Mouse (Mus musculus) limb, embryonic 11.5 days (tissue): ENCODE measurements at regions not wholly inside any gene's neighbourhood (a gene's known extent, or its start where the extent isn't known, plus 50 kb on each side); places are given as distances from the start of the nearest gene placed in this dataset.

Experiments
- ATAC-seq: fragments of 200-750 bp; cut with Nextera tagmentation; 2 replicates; pipeline ENCODE4 v1.8.0; 2017; ENCODE audit warnings: low read depth; ENCODE audit not compliant: insufficient number of reproducible peaks, low FRiP score, low TSS enrichment
- DNase-seq: peaks from one replicate; pipeline ENCODE4 v3.0.0-alpha.2; 2015; ENCODE audit warnings: low spot score
- H3K27ac ChIP-seq: fragments of 300-500 bp; sonication (generic); replicated peaks from 2 replicates; pipeline ENCODE4 v1.5.1; 2014; ENCODE audit warnings: low read depth, mild to moderate bottlenecking, low read length
- H3K27me3 ChIP-seq: fragments of 300-500 bp; sonication (generic); 2 replicates; pipeline ENCODE4 v1.6.1; 2014; ENCODE audit warnings: mild to moderate bottlenecking, low read length, mixed read lengths; ENCODE audit not compliant: control insufficient read depth, insufficient read depth
- H3K36me3 ChIP-seq: fragments of 300-500 bp; sonication (generic); 2 replicates; pipeline ENCODE4 v1.6.1; 2014; ENCODE audit warnings: mild to moderate bottlenecking, low read length, moderate library complexity, mixed read lengths; ENCODE audit not compliant: control insufficient read depth, insufficient read depth
- H3K4me1 ChIP-seq: fragments of 300-500 bp; sonication (generic); 2 replicates; pipeline ENCODE4 v1.6.1; 2014; ENCODE audit warnings: low read length, mixed read lengths; ENCODE audit not compliant: control insufficient read depth, insufficient read depth
- H3K4me2 ChIP-seq: fragments of 300-500 bp; sonication (generic); 2 replicates; pipeline ENCODE4 v1.6.1; 2014; ENCODE audit warnings: low read depth, mild to moderate bottlenecking, moderate library complexity; ENCODE audit not compliant: severe bottlenecking
- H3K4me3 ChIP-seq: fragments of 300-500 bp; sonication (generic); 2 replicates; pipeline ENCODE4 v1.5.1; 2014; ENCODE audit warnings: low read depth, low read length
- H3K9ac ChIP-seq: fragments of 300-500 bp; sonication (generic); 2 replicates; pipeline ENCODE4 v1.6.1; 2014; ENCODE audit warnings: mild to moderate bottlenecking, low read length
- H3K9me3 ChIP-seq: fragments of 300-500 bp; sonication (generic); 2 replicates; pipeline ENCODE4 v1.6.1; 2016; ENCODE audit warnings: low read length; ENCODE audit not compliant: control insufficient read depth
- WGBS: fragments of 180-500 bp; shearing (Covaris S2); extraction: QIAGEN DNeasy Blood & Tissue Kit; methylation state at CpG from one replicate; pipeline ENCODE4 v1.1.7; 2014; 5-methylcytosine and 5-hydroxymethylcytosine counted together

DNA sequence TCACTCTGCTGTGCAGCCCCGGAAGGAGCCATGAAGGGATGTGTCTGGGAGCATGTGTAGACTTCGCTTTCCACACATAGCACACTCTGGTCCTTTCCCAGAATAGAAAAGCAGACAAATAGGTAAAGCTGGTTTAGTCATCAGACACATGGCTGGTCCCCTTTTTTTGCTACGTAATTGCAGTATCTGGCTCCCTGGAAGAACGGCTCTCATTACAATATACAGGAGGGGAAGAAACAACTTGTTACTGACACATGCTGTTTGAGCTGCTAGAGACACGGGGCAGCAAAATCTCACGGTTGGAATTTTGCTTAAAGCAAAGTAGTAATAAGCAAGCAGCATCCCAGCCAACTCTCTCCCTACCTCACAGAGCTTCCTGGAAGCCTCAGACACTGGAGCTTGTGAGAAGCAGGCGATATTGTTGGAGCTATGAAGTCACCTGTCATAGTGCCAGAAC is 144.4 kb downstream of the Rpl14 start:
- Histone ChIP-seq H3K4me3 (no peak overlapping the region), H3K27me3 (no peaks in the 10 kb centered on the region), H3K36me3 (no peaks in the 10 kb centered on the region), H3K9me3 (no peaks in the 10 kb centered on the region), H3K27ac (no peak overlapping the region), H3K9ac (no peak overlapping the region), H3K4me2 (no peak overlapping the region), H3K4me1 (no peaks in the 10 kb centered on the region)
- 79% methylated on average over 7 of the region's 7 CpGs for WGBS
- DNase-seq (no peak), ATAC-seq (no peak)

DNA sequence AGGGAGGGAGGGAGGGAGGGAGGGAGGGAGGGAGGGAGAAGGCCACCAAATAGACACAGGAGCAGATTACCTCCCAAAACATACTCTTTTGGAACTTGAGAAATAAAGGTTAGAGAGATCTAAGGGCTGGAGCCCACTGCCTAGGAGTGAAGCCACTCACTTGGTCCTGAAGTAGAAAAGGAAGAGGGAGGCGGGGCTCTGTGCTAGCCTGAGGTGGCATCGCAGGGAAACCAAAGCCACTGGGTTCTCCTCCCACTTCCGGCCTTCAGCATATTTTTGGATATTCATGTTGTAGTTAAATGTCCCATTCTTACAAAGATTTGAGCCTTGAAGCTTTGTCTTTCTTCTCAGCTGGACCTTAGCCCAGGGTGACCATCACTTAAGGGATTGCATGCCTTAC is 147.6 kb downstream of the Rpl14 start:
- no peak overlapping the region for H3K27ac ChIP-seq
- no peak overlapping the region for H3K4me2 ChIP-seq
- no peaks in the 10 kb centered on the region for H3K4me1 ChIP-seq
- no peaks in the 10 kb centered on the region for H3K36me3 ChIP-seq
- DNase-seq = no peak
- 77% methylated on average over 3 of the region's 3 CpGs for WGBS
- no peak overlapping the region for H3K9ac ChIP-seq
- H3K4me3 ChIP-seq = no peak overlapping the region
- H3K27me3 ChIP-seq = no peaks in the 10 kb centered on the region
- ATAC-seq = no peak
- no peaks in the 10 kb centered on the region for H3K9me3 ChIP-seq

DNA sequence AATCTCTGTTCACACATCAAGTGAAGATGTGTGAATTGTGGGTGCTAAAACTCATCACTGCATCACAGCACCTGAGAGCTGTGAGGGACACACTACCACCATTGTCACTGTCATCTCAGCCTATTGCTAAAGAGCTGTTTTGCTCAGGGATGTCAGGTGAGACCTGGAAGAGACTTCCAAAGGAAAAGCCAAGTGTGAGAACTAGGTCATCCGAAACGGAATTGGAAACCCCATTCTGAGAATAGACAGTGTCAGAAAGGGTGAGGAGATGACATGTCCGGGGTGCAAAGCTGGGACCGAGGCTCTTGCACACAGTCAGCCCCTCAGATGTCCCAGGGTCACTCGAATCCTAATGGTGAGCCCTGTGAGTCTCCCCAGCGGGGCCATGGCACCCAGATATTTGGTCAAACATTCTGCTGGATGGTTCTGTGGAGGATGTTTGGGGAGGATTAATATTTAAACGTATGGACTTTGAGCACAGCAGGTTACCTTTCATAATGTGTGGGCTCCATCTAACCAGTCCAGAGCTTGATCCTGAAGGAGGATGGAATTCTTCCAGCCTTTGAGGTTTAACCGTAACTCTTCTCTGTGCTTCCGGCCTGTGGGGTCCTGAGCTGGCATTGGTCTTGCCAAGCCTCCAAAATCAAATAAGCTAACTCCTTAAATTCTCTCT is 150.3 kb downstream of the Rpl14 start:
- H3K27me3 ChIP-seq = no peaks in the 10 kb centered on the region
- H3K9me3 ChIP-seq = no peaks in the 10 kb centered on the region
- no peak overlapping the region for H3K9ac ChIP-seq
- no peak for ATAC-seq
- WGBS = 89% methylated on average over 9 of the region's 9 CpGs
- DNase-seq = no peak
- H3K4me2 ChIP-seq = no peak overlapping the region
- no peaks in the 10 kb centered on the region for H3K4me1 ChIP-seq
- no peaks in the 10 kb centered on the region for H3K36me3 ChIP-seq
- H3K27ac ChIP-seq = no peak overlapping the region
- H3K4me3 ChIP-seq = no peak overlapping the region

DNA sequence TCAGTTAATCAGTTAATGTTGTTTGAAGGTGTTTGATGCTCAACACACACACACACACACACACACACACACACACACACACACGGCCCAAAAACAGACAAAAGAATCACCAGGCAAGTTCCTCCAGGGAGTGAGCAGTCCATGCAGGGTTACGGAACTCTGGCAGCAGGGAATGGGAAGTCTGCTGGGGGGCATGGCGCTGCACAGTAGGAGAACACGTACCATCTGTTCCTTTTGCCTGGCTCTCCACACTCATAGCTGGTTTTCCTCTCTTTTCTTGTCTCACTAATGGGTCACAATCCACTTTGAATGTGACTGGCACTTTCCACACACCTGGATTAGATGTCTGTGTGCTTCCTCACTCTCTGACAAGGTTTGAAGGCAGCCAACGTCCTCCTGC is 151.8 kb downstream of the Rpl14 start:
- Histone ChIP-seq H3K27me3 (no peaks in the 10 kb centered on the region), H3K9me3 (no peaks in the 10 kb centered on the region), H3K36me3 (no peaks in the 10 kb centered on the region), H3K4me3 (no peak overlapping the region), H3K4me2 (no peak overlapping the region), H3K27ac (no peak overlapping the region), H3K9ac (no peak overlapping the region), H3K4me1 (no peaks in the 10 kb centered on the region)
- ATAC-seq = no peak
- WGBS = 86% methylated on average over 5 of the region's 5 CpGs
- no peak for DNase-seq

DNA sequence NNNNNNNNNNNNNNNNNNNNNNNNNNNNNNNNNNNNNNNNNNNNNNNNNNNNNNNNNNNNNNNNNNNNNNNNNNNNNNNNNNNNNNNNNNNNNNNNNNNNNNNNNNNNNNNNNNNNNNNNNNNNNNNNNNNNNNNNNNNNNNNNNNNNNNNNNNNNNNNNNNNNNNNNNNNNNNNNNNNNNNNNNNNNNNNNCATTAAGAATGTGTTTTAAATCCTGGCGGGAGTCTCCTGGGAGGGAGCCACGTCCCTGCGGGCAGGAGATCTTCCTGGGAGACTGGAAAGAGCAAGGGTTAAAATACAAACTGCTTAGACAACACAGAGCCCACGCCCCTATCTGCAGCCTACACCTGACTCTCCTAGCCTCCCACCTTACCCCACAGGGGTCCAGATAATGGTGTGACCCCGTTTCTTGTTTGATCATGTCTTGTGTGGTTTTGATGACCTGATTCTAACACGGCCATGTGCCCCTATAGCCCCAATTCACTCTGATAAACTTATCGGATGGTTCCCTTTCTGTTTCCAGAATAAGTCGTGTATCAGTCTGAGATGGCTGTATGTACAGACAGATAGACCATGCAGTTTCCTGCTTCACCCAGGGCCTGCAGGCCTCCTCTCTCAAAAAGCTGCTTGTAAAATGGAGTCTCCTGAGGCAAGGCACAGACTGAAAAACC is 160.8 kb downstream of the Rpl14 start:
- Histone ChIP-seq H3K9ac (no peak overlapping the region), H3K27me3 (no peaks in the 10 kb centered on the region), H3K27ac (0 out of 2 replicates have a peak overlapping the region, but pooled peaks have one; percentile 1), H3K36me3 (no peaks in the 10 kb centered on the region), H3K4me2 (peak overlapping the region; percentile 3), H3K4me3 (no peak overlapping the region), H3K9me3 (no peaks in the 10 kb centered on the region; the same call in 1 of the 2 replicates), H3K4me1 (peaks cover 23% of the 10 kb centered on the region)
- ATAC-seq (no peak), DNase-seq (peak; percentile 32)
- WGBS = 31% methylated on average over 8 of the region's 8 CpGs

DNA sequence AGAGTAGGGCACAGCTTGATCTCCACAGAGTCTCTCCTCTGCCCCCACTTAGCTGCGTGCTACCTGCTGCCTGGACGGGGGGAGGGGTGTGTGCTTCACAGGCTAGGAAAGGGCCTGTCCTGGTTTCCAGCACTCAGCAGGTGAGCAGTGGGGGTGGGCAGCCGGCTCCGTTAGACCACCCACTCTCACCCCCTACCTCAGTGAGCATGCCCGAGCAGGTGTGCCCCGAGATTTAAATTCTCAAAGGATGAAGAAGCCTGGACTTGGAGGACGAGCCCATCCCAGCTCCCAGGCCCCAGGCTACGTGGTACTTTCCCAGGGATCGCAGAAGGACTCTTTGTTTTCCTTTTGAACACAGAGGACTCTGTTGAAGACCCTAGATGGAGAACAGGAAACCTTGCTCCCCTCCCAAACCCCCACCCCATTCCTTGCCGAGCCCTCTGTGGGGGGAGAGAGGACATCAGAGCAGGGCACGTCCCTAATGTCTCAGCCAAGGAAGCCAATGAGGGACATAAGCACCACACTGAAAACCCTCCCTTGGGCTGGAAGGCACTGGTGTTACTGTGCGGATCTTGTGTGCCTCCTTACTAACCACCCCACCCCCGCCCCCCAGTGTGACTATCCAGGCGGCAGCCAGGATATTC is 161.5 kb downstream of the Rpl14 start:
- ATAC-seq = peak; percentile 37

DNA sequence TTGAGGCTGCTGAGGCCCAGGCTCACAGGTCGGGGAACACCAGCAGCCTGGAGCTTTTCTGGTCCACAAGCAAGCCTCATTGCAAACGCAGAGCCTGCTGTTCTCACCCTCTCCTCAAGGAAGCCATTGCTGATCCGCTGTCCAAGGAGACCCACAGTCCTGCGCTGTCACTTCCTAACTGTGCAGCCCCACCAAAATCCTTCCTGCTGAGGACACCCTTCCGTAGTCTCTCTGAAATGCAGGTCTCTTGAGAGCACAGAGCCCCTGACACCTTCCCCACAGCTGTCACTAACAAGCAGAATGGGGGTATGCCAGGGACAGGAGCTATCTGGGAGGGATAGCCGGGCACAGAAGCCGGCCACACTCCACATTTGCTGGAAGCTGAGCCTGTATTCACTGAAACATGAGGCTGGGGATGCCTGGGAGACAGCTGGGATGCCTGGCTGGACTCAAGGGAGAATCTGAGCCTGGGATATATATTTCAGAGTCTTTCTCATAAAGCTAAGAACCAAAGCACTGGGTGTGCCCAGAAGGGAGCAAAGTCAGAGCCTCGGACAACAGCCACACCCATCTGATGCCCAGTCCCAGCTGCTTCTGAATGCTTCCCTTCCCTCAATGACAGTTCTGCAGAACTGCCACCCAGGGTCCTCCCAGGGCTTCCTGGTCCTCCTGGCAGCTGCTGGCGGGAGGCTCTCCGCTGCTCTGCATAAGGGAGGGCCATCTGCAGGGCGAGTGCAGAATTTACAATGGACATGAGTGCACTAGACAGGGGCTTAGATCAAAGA is 162.6 kb downstream of the Rpl14 start:
- peak; percentile 54 for DNase-seq
- no peaks in the 10 kb centered on the region for H3K27me3 ChIP-seq
- WGBS = 40% methylated on average over 11 of the region's 11 CpGs
- H3K4me3 ChIP-seq = no peak overlapping the region
- H3K9me3 ChIP-seq = no peaks in the 10 kb centered on the region; the same call in 1 of the 2 replicates
- 0 out of 2 replicates have a peak overlapping the region, but pooled peaks have one; percentile 1 for H3K4me2 ChIP-seq
- H3K36me3 ChIP-seq = no peaks in the 10 kb centered on the region
- H3K27ac ChIP-seq = peak overlapping the region; percentile 36; the same call in 1 of the 2 replicates
- peak; percentile 36; the same call in 1 of the 2 replicates for ATAC-seq
- H3K9ac ChIP-seq = no peak overlapping the region
- peaks cover 23% of the 10 kb centered on the region for H3K4me1 ChIP-seq

More for the DNA sequence above, 161.5 kb downstream of the Rpl14 start:
- H3K4me3 ChIP-seq = no peak overlapping the region
- H3K36me3 ChIP-seq = no peaks in the 10 kb centered on the region
- H3K4me1 ChIP-seq = peaks cover 23% of the 10 kb centered on the region
- H3K9ac ChIP-seq = peak overlapping the region; percentile 14; the same call in 1 of the 2 replicates
- peak; percentile 59 for DNase-seq
- H3K4me2 ChIP-seq = peak overlapping the region; percentile 3
- no peaks in the 10 kb centered on the region for H3K27me3 ChIP-seq
- no peaks in the 10 kb centered on the region; the same call in 1 of the 2 replicates for H3K9me3 ChIP-seq
- WGBS = 24% methylated on average over 14 of the region's 14 CpGs
- H3K27ac ChIP-seq = peak overlapping the region; percentile 59; the same call in 1 of the 2 replicates

DNA sequence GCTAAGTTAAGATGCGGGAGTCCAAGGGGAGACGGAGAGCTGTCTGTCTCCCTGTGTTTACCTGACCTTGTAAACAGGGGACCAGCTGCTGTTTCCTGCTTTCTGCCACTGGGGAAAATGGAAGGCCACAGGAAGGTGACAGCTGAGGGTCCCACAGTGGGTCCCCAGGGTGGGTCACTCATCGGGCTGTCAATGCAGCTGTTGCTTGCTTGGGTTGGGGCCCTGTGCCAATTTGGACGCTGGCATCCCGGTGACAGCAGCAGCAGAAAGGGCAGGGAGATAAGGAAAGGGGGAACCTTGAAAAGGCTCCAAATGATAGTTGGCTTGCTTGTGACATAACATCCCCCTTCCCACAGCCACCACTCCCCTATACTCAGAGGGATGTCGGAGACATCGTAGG is 164.0 kb downstream of the Rpl14 start:
- 88% methylated on average over 7 of the region's 7 CpGs for WGBS
- H3K9me3 ChIP-seq = no peaks in the 10 kb centered on the region
- ATAC-seq = no peak
- H3K27me3 ChIP-seq = no peaks in the 10 kb centered on the region
- no peak overlapping the region for H3K27ac ChIP-seq
- no peak overlapping the region for H3K4me2 ChIP-seq
- no peak overlapping the region for H3K4me3 ChIP-seq
- H3K9ac ChIP-seq = no peak overlapping the region
- H3K36me3 ChIP-seq = no peaks in the 10 kb centered on the region
- no peak for DNase-seq
- H3K4me1 ChIP-seq = peaks cover 31% of the 10 kb centered on the region
